Mouse (Mus musculus) limb, embryonic 11.5 days (tissue): ENCODE measurements around the gene Zfp292. TPM values are rescaled to one million over a fixed set of nuclear protein-coding genes. Genes with fewer than 3 reads are reported as not detected.

Experiments
- ATAC-seq: fragments of 200-750 bp; cut with Nextera tagmentation; 2 replicates; pipeline ENCODE4 v1.8.0; 2017; ENCODE audit warnings: low read depth; ENCODE audit not compliant: insufficient number of reproducible peaks, low FRiP score, low TSS enrichment
- DNase-seq: peaks from one replicate; pipeline ENCODE4 v3.0.0-alpha.2; 2015; ENCODE audit warnings: low spot score
- H3K27ac ChIP-seq: fragments of 300-500 bp; sonication (generic); replicated peaks from 2 replicates; pipeline ENCODE4 v1.5.1; 2014; ENCODE audit warnings: low read depth, mild to moderate bottlenecking, low read length
- H3K27me3 ChIP-seq: fragments of 300-500 bp; sonication (generic); 2 replicates; pipeline ENCODE4 v1.6.1; 2014; ENCODE audit warnings: mild to moderate bottlenecking, low read length, mixed read lengths; ENCODE audit not compliant: control insufficient read depth, insufficient read depth
- H3K36me3 ChIP-seq: fragments of 300-500 bp; sonication (generic); 2 replicates; pipeline ENCODE4 v1.6.1; 2014; ENCODE audit warnings: mild to moderate bottlenecking, low read length, moderate library complexity, mixed read lengths; ENCODE audit not compliant: control insufficient read depth, insufficient read depth
- H3K4me1 ChIP-seq: fragments of 300-500 bp; sonication (generic); 2 replicates; pipeline ENCODE4 v1.6.1; 2014; ENCODE audit warnings: low read length, mixed read lengths; ENCODE audit not compliant: control insufficient read depth, insufficient read depth
- H3K4me2 ChIP-seq: fragments of 300-500 bp; sonication (generic); 2 replicates; pipeline ENCODE4 v1.6.1; 2014; ENCODE audit warnings: low read depth, mild to moderate bottlenecking, moderate library complexity; ENCODE audit not compliant: severe bottlenecking
- H3K4me3 ChIP-seq: fragments of 300-500 bp; sonication (generic); 2 replicates; pipeline ENCODE4 v1.5.1; 2014; ENCODE audit warnings: low read depth, low read length
- H3K9ac ChIP-seq: fragments of 300-500 bp; sonication (generic); 2 replicates; pipeline ENCODE4 v1.6.1; 2014; ENCODE audit warnings: mild to moderate bottlenecking, low read length
- H3K9me3 ChIP-seq: fragments of 300-500 bp; sonication (generic); 2 replicates; pipeline ENCODE4 v1.6.1; 2016; ENCODE audit warnings: low read length; ENCODE audit not compliant: control insufficient read depth
- WGBS: fragments of 180-500 bp; shearing (Covaris S2); extraction: QIAGEN DNeasy Blood & Tissue Kit; methylation state at CpG from one replicate; pipeline ENCODE4 v1.1.7; 2014; 5-methylcytosine and 5-hydroxymethylcytosine counted together
- polyA plus RNA-seq: library from polyadenylated mRNA; unstranded; fragments of >200 nt; fragmentation: Nextera tagmentation; extraction: Ambion mirVana; gene quantifications from 2 replicates; pipeline ENCODE4 v1.2.1, GENCODE M21; 2014

The Zfp292 gene
- polyA plus RNA-seq, 1 experiment from 2014 or later = 35.2 TPM

DNA sequence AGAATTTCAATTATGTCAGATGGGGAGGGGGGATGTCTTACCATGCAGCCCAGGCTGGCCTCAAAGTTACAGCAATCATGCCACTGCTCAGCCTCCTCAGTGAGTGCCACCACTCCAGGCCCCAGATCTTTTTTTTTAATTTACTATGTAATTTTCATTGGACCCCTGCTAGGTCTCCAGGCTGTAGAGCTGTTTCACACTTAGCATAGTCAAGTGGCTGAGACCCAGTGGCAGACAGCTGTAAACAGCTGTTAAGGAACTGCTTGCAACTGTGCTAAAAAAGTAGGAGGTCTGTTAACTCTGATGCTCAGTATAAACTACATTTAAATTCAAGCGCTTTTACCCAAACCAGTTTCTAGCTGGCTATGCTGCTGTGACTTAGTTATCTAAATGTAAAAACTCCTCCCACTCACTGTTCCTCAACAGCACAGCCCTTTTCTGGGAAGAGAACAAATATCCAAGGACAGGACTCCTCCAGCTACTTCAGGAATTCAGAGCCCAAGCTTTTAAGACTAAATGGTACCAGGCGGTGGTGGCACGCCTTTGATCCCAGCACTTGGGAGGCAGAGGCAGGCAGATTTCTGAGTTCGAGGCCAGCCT is 9.8 kb downstream of the Zfp292 start:
- no peak for ATAC-seq
- no peaks in the 10 kb centered on the region for H3K27me3 ChIP-seq
- H3K9me3 ChIP-seq = no peaks in the 10 kb centered on the region
- no peak overlapping the region for H3K27ac ChIP-seq
- H3K9ac ChIP-seq = no peak overlapping the region
- H3K36me3 ChIP-seq = no peaks in the 10 kb centered on the region
- H3K4me1 ChIP-seq = no peaks in the 10 kb centered on the region
- no peak overlapping the region for H3K4me3 ChIP-seq
- WGBS = 90% methylated on average over 4 of the region's 4 CpGs
- DNase-seq = no peak
- H3K4me2 ChIP-seq = no peak overlapping the region

GRCm38 (mm10) chr4:34869813-34870212 is 12.9 kb downstream of the Zfp292 start:
- Histone ChIP-seq H3K9ac (no peak overlapping the region), H3K4me1 (no peaks in the 10 kb centered on the region), H3K4me3 (no peak overlapping the region), H3K4me2 (no peak overlapping the region), H3K27ac (no peak overlapping the region), H3K36me3 (no peaks in the 10 kb centered on the region), H3K9me3 (no peaks in the 10 kb centered on the region), H3K27me3 (no peaks in the 10 kb centered on the region)
- ATAC-seq = no peak
- WGBS = 93% methylated on average over 3 of the region's 3 CpGs
- no peak for DNase-seq

- Histone ChIP-seq H3K9ac (no peak overlapping the region), H3K9me3 (no peaks in the 10 kb centered on the region), H3K4me1 (no peaks in the 10 kb centered on the region), H3K4me3 (no peak overlapping the region), H3K27ac (no peak overlapping the region), H3K36me3 (no peaks in the 10 kb centered on the region), H3K4me2 (no peak overlapping the region), H3K27me3 (no peaks in the 10 kb centered on the region)
- WGBS = 93% methylated on average over 3 of the region's 3 CpGs
- no peak for DNase-seq
- ATAC-seq = no peak
Measured at GRCm38 (mm10) chr4:34861438-34861837, 21.3 kb downstream of the Zfp292 start.

DNA sequence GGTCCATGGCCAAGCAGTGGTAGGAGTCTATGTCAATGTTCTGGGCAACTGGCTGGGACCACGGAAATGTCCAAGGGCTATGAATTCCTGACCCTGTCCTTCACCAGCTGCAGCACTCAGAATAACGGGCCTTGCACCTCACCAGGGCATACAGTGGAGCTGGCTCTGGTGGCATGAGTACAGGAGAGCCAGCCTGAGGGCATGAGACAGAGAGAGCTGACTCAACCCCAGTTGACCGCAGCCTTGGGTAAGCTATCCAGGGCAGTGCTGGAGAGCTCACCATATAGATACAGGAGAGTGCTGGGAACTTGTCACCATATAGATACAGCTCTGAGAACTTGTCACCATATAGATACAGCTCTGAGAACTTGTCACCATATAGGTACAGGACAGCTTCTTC is 23.3 kb downstream of the Zfp292 start:
- H3K9me3 ChIP-seq = no peaks in the 10 kb centered on the region
- 0 out of 2 replicates have a peak, but pooled peaks cover 3% of the 10 kb centered on the region for H3K4me1 ChIP-seq
- H3K36me3 ChIP-seq = no peaks in the 10 kb centered on the region
- no peak overlapping the region for H3K4me2 ChIP-seq
- DNase-seq (no peak), ATAC-seq (no peak)
- H3K27ac ChIP-seq = no peak overlapping the region
- H3K9ac ChIP-seq = no peak overlapping the region
- no peaks in the 10 kb centered on the region for H3K27me3 ChIP-seq
- no peak overlapping the region for H3K4me3 ChIP-seq
- 92% methylated on average over 3 of the region's 3 CpGs for WGBS

DNA sequence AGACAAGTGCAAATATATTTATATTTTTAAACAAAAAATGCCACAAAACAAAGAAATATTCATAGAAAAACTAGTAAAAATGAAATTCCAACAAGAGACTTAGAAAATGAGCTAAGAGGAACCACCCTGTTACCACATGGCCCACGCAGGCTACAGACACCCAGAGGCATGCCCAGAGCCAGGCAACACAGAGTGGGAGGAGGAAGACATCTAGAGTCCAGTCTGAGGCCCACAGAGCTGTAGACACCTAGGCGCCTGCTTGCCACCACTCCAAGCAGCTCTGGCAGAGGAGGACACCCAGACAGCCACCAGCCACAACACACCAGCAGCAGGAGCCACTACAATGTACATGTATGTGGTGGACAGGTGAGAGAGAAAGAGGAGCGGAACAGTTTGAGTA is 23.9 kb downstream of the Zfp292 start:
- Histone ChIP-seq H3K36me3 (peaks cover 2% of the 10 kb centered on the region; the same call in 1 of the 2 replicates), H3K4me3 (no peak overlapping the region), H3K9me3 (no peaks in the 10 kb centered on the region), H3K27ac (no peak overlapping the region), H3K9ac (no peak overlapping the region), H3K27me3 (no peaks in the 10 kb centered on the region), H3K4me1 (0 out of 2 replicates have a peak, but pooled peaks cover 3% of the 10 kb centered on the region), H3K4me2 (no peak overlapping the region)
- no peak for DNase-seq
- ATAC-seq = no peak
- 91% methylated on average over 3 of the region's 3 CpGs for WGBS

DNA sequence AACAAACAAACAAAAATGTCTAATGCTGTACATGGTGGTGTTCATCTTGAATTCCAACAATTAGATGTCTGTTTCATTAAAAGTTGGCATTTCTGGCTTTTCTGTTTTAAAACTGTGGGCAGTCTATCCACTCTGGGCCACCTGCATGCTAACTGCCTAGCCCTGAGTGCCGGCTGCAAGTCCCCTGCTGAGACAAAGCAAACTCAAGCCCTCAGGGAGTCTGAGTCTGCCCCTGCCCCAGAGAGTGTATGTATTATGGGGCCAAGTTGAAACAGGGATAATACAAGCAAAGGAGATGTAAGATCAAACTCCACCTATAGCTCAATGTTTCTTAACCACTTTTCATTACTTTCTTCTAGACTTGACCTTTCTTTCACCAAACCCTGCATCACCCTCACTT is 26.8 kb downstream of the Zfp292 start:
- 16% methylated on average over 1 of the region's 1 CpGs for WGBS
- H3K36me3 ChIP-seq = peaks cover 5% of the 10 kb centered on the region
- DNase-seq = no peak

GRCm38 (mm10) chr4:34852051-34852450 is 30.7 kb downstream of the Zfp292 start:
- WGBS = 94% methylated on average over 7 of the region's 7 CpGs
- H3K9ac ChIP-seq = no peak overlapping the region
- H3K9me3 ChIP-seq = no peaks in the 10 kb centered on the region
- H3K36me3 ChIP-seq = peaks cover 5% of the 10 kb centered on the region
- no peak overlapping the region for H3K27ac ChIP-seq
- H3K4me3 ChIP-seq = no peak overlapping the region
- 0 out of 2 replicates have a peak, but pooled peaks cover 3% of the 10 kb centered on the region for H3K4me1 ChIP-seq
- no peaks in the 10 kb centered on the region for H3K27me3 ChIP-seq
- no peak overlapping the region for H3K4me2 ChIP-seq
- ATAC-seq (no peak), DNase-seq (no peak)

More for the DNA sequence above, 26.8 kb downstream of the Zfp292 start:
- Histone ChIP-seq H3K4me1 (0 out of 2 replicates have a peak, but pooled peaks cover 3% of the 10 kb centered on the region), H3K9me3 (no peaks in the 10 kb centered on the region), H3K27me3 (no peaks in the 10 kb centered on the region), H3K4me3 (no peak overlapping the region), H3K27ac (no peak overlapping the region), H3K9ac (no peak overlapping the region), H3K4me2 (no peak overlapping the region)
- ATAC-seq = no peak

GRCm38 (mm10) chr4:34850156-34850555 is 32.6 kb downstream of the Zfp292 start:
- H3K4me2 ChIP-seq = no peak overlapping the region
- H3K9me3 ChIP-seq = no peaks in the 10 kb centered on the region
- H3K27ac ChIP-seq = no peak overlapping the region
- H3K9ac ChIP-seq = no peak overlapping the region
- ATAC-seq = no peak
- H3K36me3 ChIP-seq = peaks cover 5% of the 10 kb centered on the region
- H3K4me3 ChIP-seq = no peak overlapping the region
- no peak for DNase-seq
- H3K4me1 ChIP-seq = no peaks in the 10 kb centered on the region
- WGBS = 92% methylated on average over 2 of the region's 2 CpGs
- no peaks in the 10 kb centered on the region for H3K27me3 ChIP-seq
